Mouse (Mus musculus): ENCODE data around the gene Arih1. TPM values are rescaled to one million over a fixed set of nuclear protein-coding genes. Genes with fewer than 3 reads are reported as not detected.
A peak's percentile ranks its signal among the peaks of the same experiment; 100 is the strongest.

Gene Arih1
- total and polyA plus RNA-seq, 2 experiments from 2014 or later, result 7.8 to 70.4 TPM

DNA sequence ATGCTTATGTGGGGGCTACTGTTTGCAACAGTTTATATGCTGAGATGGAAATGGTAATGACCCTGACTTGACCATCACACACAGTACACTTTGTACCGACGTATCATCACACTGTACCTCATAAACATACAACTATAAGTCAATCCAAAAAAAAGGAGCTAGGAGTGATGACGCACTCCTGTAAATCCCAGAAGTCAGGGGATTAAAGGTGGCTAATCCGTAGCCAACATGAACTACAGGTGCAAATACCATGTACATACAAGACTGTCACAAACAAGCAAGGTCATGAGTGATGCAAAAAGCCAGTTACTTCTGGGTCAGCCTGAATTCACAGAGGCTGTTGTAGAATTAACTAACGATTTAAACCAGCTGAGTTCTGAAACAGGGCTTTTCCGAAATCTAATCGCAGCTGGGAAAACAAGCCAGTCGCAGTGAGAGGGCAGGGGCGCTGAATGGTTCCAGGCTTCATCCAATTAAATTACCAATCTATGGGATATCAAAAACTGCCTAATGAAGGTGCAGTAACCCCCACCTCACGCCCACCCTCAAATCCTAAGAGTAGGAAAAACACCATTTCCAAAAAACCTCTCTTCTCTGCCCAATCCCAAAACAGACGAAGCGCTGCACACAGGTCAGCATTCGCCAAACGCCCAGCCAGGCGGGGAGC lies 133.7 kb downstream of the Arih1 start:
- DNase-seq (ENCODE audit: low spot score), result no peak
- Histone ChIP-seq H3K4me2 (ENCODE audit: low read depth, low read length) (peak overlapping the region; percentile 66), H3K4me1 (ENCODE audit: control insufficient read depth, insufficient read depth) (0 out of 2 replicates have a peak, but pooled peaks cover 4% of the 10 kb centered on the region), H3K9ac (replicated peaks; ENCODE audit: low read depth, low read length) (peak overlapping the region; percentile 63), H3K27me3 (ENCODE audit: control insufficient read depth, insufficient read depth, low read length) (no peaks in the 10 kb centered on the region), H3K36me3 (replicated peaks; ENCODE audit: control insufficient read depth, insufficient read depth, low read length) (no peaks in the 10 kb centered on the region), H3K9me3 (replicated peaks; ENCODE audit: control insufficient read depth, low read length) (no peaks in the 10 kb centered on the region), H3K4me3 (ENCODE audit: low read depth, low read length) (peak overlapping the region; percentile 67), H3K27ac (ENCODE audit: low read depth) (peak overlapping the region; percentile 80)
- TF ChIP-seq EP300 (IDR thresholded peaks at IDR 0.05; ENCODE audit: low read depth) (no peak), CTCF (IDR thresholded peaks at IDR 0.05; ENCODE audit: low read depth) (no peak)
- no peak for ATAC-seq (ENCODE audit: insufficient read depth, low read depth)
- WGBS, result 14% methylated on average over 15 of the region's 15 CpGs

DNA sequence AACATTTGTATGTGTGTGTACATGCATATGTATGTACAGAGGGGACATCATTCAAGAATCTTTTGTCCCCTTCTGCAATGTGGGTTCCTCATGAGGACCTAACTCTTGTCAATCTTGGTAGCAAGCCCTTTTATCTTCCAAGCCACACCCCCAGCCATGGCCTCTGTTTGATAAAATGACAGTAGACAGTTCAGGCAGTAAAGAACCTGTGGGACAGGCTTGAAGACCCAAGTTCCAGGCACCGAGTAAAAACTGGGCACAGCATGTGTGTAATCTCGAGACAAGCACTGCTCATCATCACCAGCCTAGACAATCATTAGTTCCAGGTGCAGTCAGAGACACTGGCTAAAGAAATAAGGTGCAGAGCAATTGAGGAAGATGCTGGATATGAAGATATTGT lies 140.2 kb downstream of the Arih1 start:
- 47% methylated on average over 2 of the region's 2 CpGs for WGBS
- TF ChIP-seq EP300 (IDR thresholded peaks at IDR 0.05; ENCODE audit: low read depth) (no peak), CTCF (IDR thresholded peaks at IDR 0.05; ENCODE audit: low read depth) (no peak)
- no peak overlapping the region for H3K4me2 ChIP-seq (ENCODE audit: low read depth, low read length)
- H3K36me3 ChIP-seq (replicated peaks; ENCODE audit: control insufficient read depth, insufficient read depth, low read length), result no peaks in the 10 kb centered on the region
- no peak for ATAC-seq (ENCODE audit: insufficient read depth, low read depth)
- no peak overlapping the region for H3K27ac ChIP-seq (ENCODE audit: low read depth)
- DNase-seq (ENCODE audit: low spot score), result no peak
- no peaks in the 10 kb centered on the region for H3K9me3 ChIP-seq (replicated peaks; ENCODE audit: control insufficient read depth, low read length)
- no peak overlapping the region for H3K4me3 ChIP-seq (ENCODE audit: low read depth, low read length)
- no peaks in the 10 kb centered on the region for H3K27me3 ChIP-seq (ENCODE audit: control insufficient read depth, insufficient read depth, low read length)
- H3K4me1 ChIP-seq (ENCODE audit: control insufficient read depth, insufficient read depth), result no peaks in the 10 kb centered on the region
- H3K9ac ChIP-seq (replicated peaks; ENCODE audit: low read depth, low read length), result no peak overlapping the region

DNA sequence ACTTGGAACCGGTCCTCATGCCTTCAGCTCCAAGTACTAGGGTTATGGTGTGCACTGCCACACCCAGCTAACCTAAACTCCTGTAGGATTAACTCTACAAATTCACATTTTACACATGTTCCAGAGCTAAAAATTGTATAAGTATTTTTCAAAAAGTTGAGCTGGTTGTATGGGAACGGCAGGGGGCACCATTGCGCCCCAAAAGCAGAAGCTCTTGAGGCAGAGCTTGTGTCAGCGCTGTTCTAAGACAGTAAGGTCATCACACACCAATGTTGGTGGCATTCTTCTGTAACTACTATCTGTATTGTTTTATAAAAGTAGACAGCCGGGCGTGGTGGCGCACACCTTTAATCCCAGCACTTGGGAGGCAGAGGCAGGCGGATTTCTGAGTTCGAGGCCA lies 146.4 kb downstream of the Arih1 start:
- no peaks in the 10 kb centered on the region for H3K9me3 ChIP-seq (replicated peaks; ENCODE audit: control insufficient read depth, low read length)
- no peak overlapping the region for H3K9ac ChIP-seq (replicated peaks; ENCODE audit: low read depth, low read length)
- H3K27ac ChIP-seq (ENCODE audit: low read depth), result no peak overlapping the region
- no peak for TF ChIP-seq EP300 (IDR thresholded peaks at IDR 0.05; ENCODE audit: low read depth)
- TF ChIP-seq CTCF (IDR thresholded peaks at IDR 0.05; ENCODE audit: low read depth), result peak; percentile 44
- ATAC-seq (ENCODE audit: insufficient read depth, low read depth), result no peak
- no peak for DNase-seq (ENCODE audit: low spot score)
- H3K4me1 ChIP-seq (ENCODE audit: control insufficient read depth, insufficient read depth), result no peaks in the 10 kb centered on the region
- H3K36me3 ChIP-seq (replicated peaks; ENCODE audit: control insufficient read depth, insufficient read depth, low read length), result no peaks in the 10 kb centered on the region
- no peak overlapping the region for H3K4me3 ChIP-seq (ENCODE audit: low read depth, low read length)
- 79% methylated on average over 9 of the region's 9 CpGs for WGBS
- no peak overlapping the region for H3K4me2 ChIP-seq (ENCODE audit: low read depth, low read length)
- H3K27me3 ChIP-seq (ENCODE audit: control insufficient read depth, insufficient read depth, low read length), result no peaks in the 10 kb centered on the region

DNA sequence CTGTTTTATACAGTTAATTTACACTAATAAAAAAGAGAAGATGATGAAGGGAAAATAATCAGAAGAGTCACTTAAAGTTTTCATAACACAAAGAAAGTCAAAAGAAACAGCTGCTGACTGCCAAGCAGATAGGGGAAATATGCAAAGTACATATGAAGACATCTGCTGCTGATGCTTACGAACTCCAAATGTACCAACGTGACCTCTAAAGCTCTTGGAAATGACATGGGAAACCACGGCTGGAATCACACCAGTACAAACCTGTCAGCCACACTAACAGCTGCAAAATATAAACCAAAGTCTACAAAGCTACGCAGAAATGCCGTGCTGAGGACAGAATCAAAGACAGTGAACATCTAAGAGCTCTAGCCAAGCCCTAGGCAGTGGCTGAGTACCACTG lies 147.3 kb downstream of the Arih1 start:
- Histone ChIP-seq H3K4me1 (ENCODE audit: control insufficient read depth, insufficient read depth) (no peaks in the 10 kb centered on the region), H3K4me2 (ENCODE audit: low read depth, low read length) (no peak overlapping the region), H3K27ac (ENCODE audit: low read depth) (no peak overlapping the region), H3K27me3 (ENCODE audit: control insufficient read depth, insufficient read depth, low read length) (no peaks in the 10 kb centered on the region), H3K9me3 (replicated peaks; ENCODE audit: control insufficient read depth, low read length) (no peaks in the 10 kb centered on the region), H3K36me3 (replicated peaks; ENCODE audit: control insufficient read depth, insufficient read depth, low read length) (no peaks in the 10 kb centered on the region), H3K4me3 (ENCODE audit: low read depth, low read length) (no peak overlapping the region), H3K9ac (replicated peaks; ENCODE audit: low read depth, low read length) (no peak overlapping the region)
- no peak for DNase-seq (ENCODE audit: low spot score)
- 59% methylated on average over 5 of the region's 5 CpGs for WGBS
- TF ChIP-seq EP300 (IDR thresholded peaks at IDR 0.05; ENCODE audit: low read depth), result no peak
- ATAC-seq (ENCODE audit: insufficient read depth, low read depth), result no peak

DNA sequence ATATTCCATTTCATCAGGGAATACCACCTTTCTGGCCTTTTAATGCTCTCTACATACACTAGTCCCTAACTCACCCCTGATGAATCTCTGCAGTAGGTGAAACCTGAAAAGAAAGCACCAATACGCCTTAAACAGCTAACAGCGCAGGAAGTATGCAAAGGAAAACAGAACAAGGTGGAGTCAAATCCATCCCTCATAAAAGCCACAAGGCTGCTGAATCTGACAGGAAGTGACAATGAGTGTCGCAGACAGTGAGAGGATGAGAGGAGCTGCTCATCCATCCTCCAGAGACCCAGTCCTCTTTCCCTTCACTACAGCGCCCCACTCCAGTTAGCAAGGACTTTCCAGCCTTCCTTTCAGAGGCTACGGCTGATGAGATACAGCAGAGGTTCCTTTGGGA lies 148.0 kb downstream of the Arih1 start:
- H3K4me1 ChIP-seq (ENCODE audit: control insufficient read depth, insufficient read depth), result no peaks in the 10 kb centered on the region
- H3K9me3 ChIP-seq (replicated peaks; ENCODE audit: control insufficient read depth, low read length), result no peaks in the 10 kb centered on the region
- H3K27ac ChIP-seq (ENCODE audit: low read depth), result no peak overlapping the region
- WGBS, result 69% methylated on average over 5 of the region's 5 CpGs
- ATAC-seq (ENCODE audit: insufficient read depth, low read depth) (no peak), DNase-seq (ENCODE audit: low spot score) (no peak)
- no peak overlapping the region for H3K9ac ChIP-seq (replicated peaks; ENCODE audit: low read depth, low read length)
- H3K27me3 ChIP-seq (ENCODE audit: control insufficient read depth, insufficient read depth, low read length), result no peaks in the 10 kb centered on the region
- no peaks in the 10 kb centered on the region; the same call in 1 of the 2 replicates for H3K36me3 ChIP-seq (replicated peaks; ENCODE audit: control insufficient read depth, insufficient read depth, low read length)
- no peak overlapping the region for H3K4me2 ChIP-seq (ENCODE audit: low read depth, low read length)
- TF ChIP-seq CTCF (IDR thresholded peaks at IDR 0.05; ENCODE audit: low read depth) (no peak), EP300 (IDR thresholded peaks at IDR 0.05; ENCODE audit: low read depth) (no peak)
- H3K4me3 ChIP-seq (ENCODE audit: low read depth, low read length), result no peak overlapping the region

Other genes with a start within 250 kb of the Arih1 start
- 17.4 and 18.4 TPM in 2 replicates for gene Adpgk, start 195.1 kb downstream of the Arih1 start, total RNA-seq (2014; rRNA removed; ENCODE audit: low replicate concordance)
- 10.1 and 11.1 TPM in 2 replicates for gene Adpgk, start 195.1 kb downstream of the Arih1 start, polyA plus RNA-seq (2015; fragmentation: Nextera tagmentation; extraction: Ambion mirVana)
- gene Bbs4, start 133.1 kb downstream of the Arih1 start, total RNA-seq (2014; rRNA removed; ENCODE audit: low replicate concordance), result 1.7 and 3.1 TPM in 2 replicates
- gene Bbs4, start 133.1 kb downstream of the Arih1 start, polyA plus RNA-seq (2015; fragmentation: Nextera tagmentation; extraction: Ambion mirVana), result 5.1 TPM in 2 replicates
- 74.4 and 90.9 TPM in 2 replicates for gene Hexa, start 52.9 kb upstream of the Arih1 start, total RNA-seq (2014; rRNA removed; ENCODE audit: low replicate concordance)
- gene Hexa, start 52.9 kb upstream of the Arih1 start, polyA plus RNA-seq (2015; fragmentation: Nextera tagmentation; extraction: Ambion mirVana), result 42.2 and 48.9 TPM in 2 replicates
- gene Tmem202, start 53.2 kb upstream of the Arih1 start, total RNA-seq (2014; rRNA removed; ENCODE audit: low replicate concordance), result not detected in 2 replicates
- 0.47 and 0.63 TPM in 2 replicates for gene Tmem202, start 53.2 kb upstream of the Arih1 start, polyA plus RNA-seq (2015; fragmentation: Nextera tagmentation; extraction: Ambion mirVana)
- not detected in 2 replicates for gene Celf6, start 91.3 kb upstream of the Arih1 start, total RNA-seq (2014; rRNA removed; ENCODE audit: low replicate concordance)
- 0.04 TPM in 1 of 2 replicates, not detected in the other for gene Celf6, start 91.3 kb upstream of the Arih1 start, polyA plus RNA-seq (2015; fragmentation: Nextera tagmentation; extraction: Ambion mirVana)
- 22.5 and 32.7 TPM in 2 replicates for gene Parp6, start 130.7 kb upstream of the Arih1 start, total RNA-seq (2014; rRNA removed; ENCODE audit: low replicate concordance)
- 13.7 and 14.4 TPM in 2 replicates for gene Parp6, start 130.7 kb upstream of the Arih1 start, polyA plus RNA-seq (2015; fragmentation: Nextera tagmentation; extraction: Ambion mirVana)
- gene Pkm, start 169.8 kb upstream of the Arih1 start, total RNA-seq (2014; rRNA removed; ENCODE audit: low replicate concordance), result 1,588 and 1,940 TPM in 2 replicates
- 1,219 and 1,312 TPM in 2 replicates for gene Pkm, start 169.8 kb upstream of the Arih1 start, polyA plus RNA-seq (2015; fragmentation: Nextera tagmentation; extraction: Ambion mirVana)
- gene Gramd2, start 193.5 kb upstream of the Arih1 start, total RNA-seq (2014; rRNA removed; ENCODE audit: low replicate concordance), result not detected in 2 replicates
- 0.15 and 0.16 TPM in 2 replicates for gene Gramd2, start 193.5 kb upstream of the Arih1 start, polyA plus RNA-seq (2015; fragmentation: Nextera tagmentation; extraction: Ambion mirVana)